Mouse (Mus musculus) forebrain, embryonic 15.5 days (tissue): ENCODE results near the gene Cacnb3. TPM values are rescaled to one million over a fixed set of nuclear protein-coding genes. Genes with fewer than 3 reads are reported as not detected.
A peak's percentile ranks its signal among the peaks of the same experiment; 100 is the strongest.

Experiments
- ATAC-seq: fragments of 200-750 bp; cut with Nextera tagmentation; replicated peaks from 2 replicates; pipeline ENCODE4 v1.8.0; 2017; ENCODE audit warnings: mild to moderate bottlenecking, moderate TSS enrichment, moderate library complexity
- H3K27ac ChIP-seq: fragments of 300-500 bp; sonication (generic); replicated peaks from 2 replicates; pipeline ENCODE4 v1.5.1; 2015; ENCODE audit warnings: mild to moderate bottlenecking, inconsistent platforms
- H3K27me3 ChIP-seq: fragments of 300-500 bp; sonication (generic); 2 replicates; pipeline ENCODE4 v1.6.1; 2015; ENCODE audit warnings: inconsistent platforms
- H3K36me3 ChIP-seq: fragments of 300-500 bp; sonication (generic); 2 replicates; pipeline ENCODE4 v1.6.1; 2015; ENCODE audit warnings: mild to moderate bottlenecking, inconsistent platforms
- H3K4me1 ChIP-seq: fragments of 300-500 bp; sonication (generic); 2 replicates; pipeline ENCODE4 v1.6.1; 2015; ENCODE audit warnings: inconsistent platforms
- H3K4me2 ChIP-seq: fragments of 300-500 bp; sonication (generic); replicated peaks from 2 replicates; pipeline ENCODE4 v1.6.1; 2015; ENCODE audit warnings: mild to moderate bottlenecking, inconsistent platforms
- H3K4me3 ChIP-seq: fragments of 300-500 bp; sonication (generic); 2 replicates; pipeline ENCODE4 v1.5.1; 2015; ENCODE audit warnings: mild to moderate bottlenecking, inconsistent platforms
- H3K9ac ChIP-seq: fragments of 300-500 bp; sonication (generic); replicated peaks from 2 replicates; pipeline ENCODE4 v1.6.1; 2015; ENCODE audit warnings: mild to moderate bottlenecking, inconsistent platforms
- H3K9me3 ChIP-seq: fragments of 300-500 bp; sonication (generic); 2 replicates; pipeline ENCODE4 v1.6.1; 2016; ENCODE audit warnings: inconsistent platforms
- WGBS: fragments of 180-500 bp; shearing (Covaris S2); methylation state at CpG from one replicate; pipeline ENCODE4 v1.1.7; 2015; ENCODE audit warnings: mixed read lengths; 5-methylcytosine and 5-hydroxymethylcytosine counted together
- polyA plus RNA-seq: library from polyadenylated mRNA; unstranded; fragments of >200 nt; fragmentation: Nextera tagmentation; extraction: Ambion mirVana; gene quantifications from 2 replicates; pipeline ENCODE4 v1.2.1, GENCODE M21; 2015

Gene Cacnb3
- polyA plus RNA-seq, 1 experiment from 2014 or later: 138 TPM

DNA sequence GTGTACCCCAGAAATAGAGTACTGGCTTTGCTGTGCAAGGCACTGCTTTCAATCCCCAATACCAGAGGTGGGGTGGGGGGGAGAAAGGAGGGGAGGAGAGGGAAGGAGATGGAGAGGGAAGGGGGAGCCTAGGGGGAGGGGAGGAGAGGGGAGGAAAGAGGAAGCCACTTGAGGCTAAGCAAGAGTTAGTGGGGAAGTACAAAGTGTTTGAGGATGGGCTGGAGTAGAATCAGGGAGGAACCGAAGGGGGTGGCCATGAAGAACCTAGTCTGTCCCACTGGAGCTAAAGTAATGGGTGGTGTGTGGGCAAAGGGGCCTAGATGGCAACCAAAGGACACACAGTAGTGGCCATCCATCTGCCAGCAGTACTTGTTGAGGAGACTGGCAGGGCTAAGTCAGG, 53.1 kb downstream of the Cacnb3 start:
- no peak for ATAC-seq
- H3K27me3 ChIP-seq: no peaks in the 10 kb centered on the region
- no peak overlapping the region for H3K27ac ChIP-seq
- H3K9ac ChIP-seq: no peak overlapping the region
- H3K4me3 ChIP-seq: no peak overlapping the region
- no peak overlapping the region for H3K4me2 ChIP-seq
- H3K36me3 ChIP-seq: no peaks in the 10 kb centered on the region
- 96% methylated on average over 1 of the region's 1 CpGs for WGBS
- no peaks in the 10 kb centered on the region for H3K9me3 ChIP-seq
- H3K4me1 ChIP-seq: no peaks in the 10 kb centered on the region

- no peaks in the 10 kb centered on the region for H3K36me3 ChIP-seq
- no peak overlapping the region for H3K4me3 ChIP-seq
- H3K9ac ChIP-seq: no peak overlapping the region
- H3K9me3 ChIP-seq: no peaks in the 10 kb centered on the region
- no peak for ATAC-seq
- no peaks in the 10 kb centered on the region for H3K27me3 ChIP-seq
- H3K27ac ChIP-seq: no peak overlapping the region
- peaks cover 2% of the 10 kb centered on the region for H3K4me1 ChIP-seq
- 69% methylated on average over 3 of the region's 3 CpGs for WGBS
- H3K4me2 ChIP-seq: no peak overlapping the region
These were observed 55.3 kb downstream of the Cacnb3 start for GRCm38 (mm10) chr15:98685926-98686325.

DNA sequence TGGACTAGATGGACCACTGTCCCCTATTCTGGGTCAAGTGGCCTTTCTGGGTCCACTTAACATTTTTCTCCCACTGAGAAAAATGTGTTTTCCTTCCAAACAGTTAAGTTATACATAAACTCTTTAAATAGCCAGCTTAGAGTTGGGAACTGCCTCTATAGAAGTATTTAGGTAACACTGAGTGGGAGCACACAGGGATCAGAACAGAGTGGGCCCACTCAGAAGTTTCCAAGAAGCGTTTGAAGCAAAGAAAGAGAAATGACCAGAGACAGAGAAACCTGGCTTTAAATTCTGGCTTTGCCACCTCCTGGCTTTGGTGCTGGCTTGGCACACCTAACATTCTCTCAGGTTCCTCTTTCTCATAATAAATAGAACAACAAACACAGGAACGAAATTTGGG, 59.0 kb downstream of the Cacnb3 start:
- Histone ChIP-seq H3K36me3 (no peaks in the 10 kb centered on the region), H3K27me3 (no peaks in the 10 kb centered on the region), H3K27ac (no peak overlapping the region), H3K9ac (no peak overlapping the region), H3K4me1 (peaks cover 13% of the 10 kb centered on the region), H3K4me2 (no peak overlapping the region), H3K9me3 (no peaks in the 10 kb centered on the region), H3K4me3 (no peak overlapping the region)
- no peak for ATAC-seq
- WGBS: 83% methylated on average over 2 of the region's 2 CpGs

GRCm38 (mm10) chr15:98691486-98692147, 61.0 kb downstream of the Cacnb3 start:
- Histone ChIP-seq H3K27me3 (no peaks in the 10 kb centered on the region), H3K9me3 (no peaks in the 10 kb centered on the region), H3K9ac (no peak overlapping the region), H3K36me3 (no peaks in the 10 kb centered on the region), H3K27ac (no peak overlapping the region), H3K4me3 (no peak overlapping the region), H3K4me2 (no peak overlapping the region), H3K4me1 (peaks cover 13% of the 10 kb centered on the region)
- 13% methylated on average over 7 of the region's 7 CpGs for WGBS
- 0 out of 2 replicates have a peak, but pooled peaks have one; percentile 19 for ATAC-seq

DNA sequence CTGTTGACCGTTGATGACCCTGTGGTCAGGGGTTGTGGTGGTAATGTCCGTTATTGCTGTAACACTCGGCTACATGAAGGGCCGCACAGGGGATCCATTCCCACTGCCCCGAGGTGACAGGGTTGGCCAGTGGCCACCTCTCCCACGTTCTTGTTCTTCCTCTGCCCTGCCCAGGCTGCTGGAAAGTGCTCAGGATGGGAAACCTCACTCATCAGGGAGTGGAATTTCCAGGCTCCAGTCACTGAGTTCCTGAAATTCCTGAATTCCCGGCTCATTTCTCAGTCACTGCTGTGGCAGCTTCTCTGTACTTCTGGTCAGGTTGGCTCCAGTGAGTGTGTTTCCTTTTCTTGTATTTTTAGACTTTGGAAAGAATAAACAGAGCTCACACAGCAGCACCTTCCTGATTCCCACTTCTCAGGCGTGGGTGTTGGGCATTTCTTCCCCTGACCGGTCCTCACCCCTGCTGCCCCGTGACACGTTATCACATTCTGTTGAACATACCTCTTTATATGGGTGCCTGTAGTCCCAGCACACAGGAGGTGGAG, 61.6 kb downstream of the Cacnb3 start:
- H3K9ac ChIP-seq: no peak overlapping the region
- no peaks in the 10 kb centered on the region for H3K36me3 ChIP-seq
- H3K4me1 ChIP-seq: peaks cover 13% of the 10 kb centered on the region
- no peaks in the 10 kb centered on the region for H3K9me3 ChIP-seq
- 62% methylated on average over 11 of the region's 11 CpGs for WGBS
- no peak for ATAC-seq
- H3K27me3 ChIP-seq: no peaks in the 10 kb centered on the region
- no peak overlapping the region for H3K27ac ChIP-seq
- no peak overlapping the region for H3K4me2 ChIP-seq
- no peak overlapping the region for H3K4me3 ChIP-seq

Other genes starting within 250 kb of the Cacnb3 start
- gene Olfr283, start 249.9 kb upstream of the Cacnb3 start, polyA plus RNA-seq: not detected in 2 replicates
- not detected in 2 replicates for gene Olfr282, start 199.6 kb upstream of the Cacnb3 start, polyA plus RNA-seq
- not detected in 2 replicates for gene Olfr281, start 178.3 kb upstream of the Cacnb3 start, polyA plus RNA-seq
- not detected in 2 replicates for gene OR5BS1P, start 160.9 kb upstream of the Cacnb3 start, polyA plus RNA-seq
- not detected in 2 replicates for gene Lalba, start 148.1 kb upstream of the Cacnb3 start, polyA plus RNA-seq
- not detected in 2 replicates for gene Olfr279, start 138.4 kb upstream of the Cacnb3 start, polyA plus RNA-seq
- gene Kansl2, start 96.6 kb upstream of the Cacnb3 start, polyA plus RNA-seq: 140 and 152 TPM in 2 replicates
- 66.5 and 72.0 TPM in 2 replicates for gene Ccnt1, start 59.9 kb upstream of the Cacnb3 start, polyA plus RNA-seq
- gene 4930415O20Rik, start 59.8 kb upstream of the Cacnb3 start, polyA plus RNA-seq: 0.56 TPM in 1 of 2 replicates, not detected in the other
- gene Adcy6, start 20.8 kb upstream of the Cacnb3 start, polyA plus RNA-seq: 12.5 and 13.8 TPM in 2 replicates
- 23.5 and 25.0 TPM in 2 replicates for gene Ddx23, start 32.1 kb downstream of the Cacnb3 start, polyA plus RNA-seq
- 11.0 and 12.8 TPM in 2 replicates for gene Rnd1, start 46.6 kb downstream of the Cacnb3 start, polyA plus RNA-seq
- 2.3 and 4.3 TPM in 2 replicates for gene Ccdc65, start 77.4 kb downstream of the Cacnb3 start, polyA plus RNA-seq
- 3.5 and 3.6 TPM in 2 replicates for gene Fkbp11, start 97.4 kb downstream of the Cacnb3 start, polyA plus RNA-seq
- 82.3 and 88.2 TPM in 2 replicates for gene Arf3, start 132.4 kb downstream of the Cacnb3 start, polyA plus RNA-seq
- not detected in 2 replicates for gene Wnt10b, start 147.3 kb downstream of the Cacnb3 start, polyA plus RNA-seq
- gene Wnt1, start 159.0 kb downstream of the Cacnb3 start, polyA plus RNA-seq: 0.19 and 0.25 TPM in 2 replicates
- gene Ddn, start 178.7 kb downstream of the Cacnb3 start, polyA plus RNA-seq: 0.46 and 0.47 TPM in 2 replicates
- gene Prkag1, start 200.7 kb downstream of the Cacnb3 start, polyA plus RNA-seq: 89.0 and 91.7 TPM in 2 replicates
- gene Kmt2d, start 240.4 kb downstream of the Cacnb3 start, polyA plus RNA-seq: 13.9 and 14.3 TPM in 2 replicates